Mouse (Mus musculus) gonadal fat pad, adult 2 months (tissue): ENCODE measurements around the gene Prss8. TPM values are rescaled to one million over a fixed set of nuclear protein-coding genes. Genes with fewer than 3 reads are reported as not detected.
"Not testable (repeated sequence)": the region's sequence is repeated elsewhere in the genome, so short reads cannot be mapped to it uniquely, and the experiment has no call there.

Experiments used
- DNase-seq: peaks from one replicate; pipeline ENCODE4 v3.0.0-alpha.2; 2012; ENCODE audit warnings: low read depth
- polyA plus RNA-seq: library from polyadenylated mRNA; depleted of rRNA; stranded (reverse); fragments of >200 nt; gene quantifications from 2 replicates; pipeline ENCODE4 v1.2.3, GENCODE M21; 2012; rRNA removed

The Prss8 gene
- polyA plus RNA-seq, result 80.4 and 83.4 TPM in 2 replicates

DNA sequence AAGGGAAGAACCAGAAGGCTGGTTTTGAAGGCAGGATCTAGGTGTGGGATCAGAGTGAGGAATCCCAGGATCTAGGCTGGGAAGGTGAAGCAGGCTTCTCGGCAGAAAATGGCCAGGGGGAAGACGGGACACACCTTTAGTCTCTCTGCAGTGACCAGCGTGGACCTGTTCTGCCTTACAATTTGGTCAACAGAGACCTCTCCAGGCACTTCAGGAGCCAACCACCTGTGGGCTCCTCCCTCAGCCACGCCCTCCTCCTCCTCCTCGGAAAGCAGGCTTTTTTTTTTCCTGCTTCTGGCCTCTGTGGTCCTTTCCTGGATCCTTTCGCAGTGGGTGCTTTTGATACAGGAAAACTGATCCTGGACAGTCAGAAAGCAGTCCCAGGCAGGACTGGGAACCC is at the start of gene Prss8:
Gene Prss8, minus strand, starts transcription at position 182 of the 400 bp plus-strand sequence.
- no peak for DNase-seq

DNA sequence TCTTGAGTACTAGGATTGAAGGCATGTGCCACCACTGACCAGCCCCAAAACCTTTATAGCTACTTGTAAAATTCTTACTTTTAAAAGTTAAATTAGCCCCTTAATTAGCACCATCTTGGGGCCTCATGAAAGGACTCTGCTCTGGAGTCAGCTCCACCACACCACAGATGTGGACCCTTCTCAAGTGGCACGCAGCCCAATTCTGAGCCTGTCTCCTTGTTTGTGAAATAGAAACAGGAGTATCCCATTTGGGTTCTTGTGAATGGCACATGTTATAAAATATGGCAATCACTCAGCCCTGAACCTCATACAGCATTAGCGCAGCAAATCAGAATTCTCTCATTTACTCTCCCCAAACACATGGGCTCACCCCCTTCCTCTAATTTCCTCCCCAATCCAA is 49.0 kb upstream of the Prss8 start:
- DNase-seq, result no peak

DNA sequence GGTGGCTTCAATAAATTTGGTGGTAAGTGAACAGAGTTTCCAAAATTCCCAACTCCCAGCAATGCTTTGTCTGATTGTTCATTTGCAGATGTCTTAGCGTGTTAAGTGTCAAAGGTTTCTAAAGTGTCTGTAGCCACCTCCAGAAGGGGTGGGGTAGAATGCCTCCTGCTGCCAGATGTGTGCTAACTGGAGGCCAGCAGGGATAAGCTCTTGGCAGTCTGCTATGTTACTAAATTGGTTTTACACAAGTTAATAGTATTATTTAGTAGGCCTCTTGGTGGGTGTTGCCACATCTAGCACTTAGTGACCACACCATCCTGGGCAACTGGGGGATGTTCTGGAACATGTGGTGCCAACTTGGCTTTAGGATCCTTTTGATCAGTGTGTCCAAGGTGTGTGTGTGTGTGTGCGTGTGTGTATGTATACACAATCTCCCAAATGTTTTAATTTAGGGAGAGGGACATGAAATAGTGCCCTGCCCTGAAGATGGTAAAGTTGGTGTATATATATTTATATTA is 44.6 kb upstream of the Prss8 start:
- DNase-seq, result no peak

DNA sequence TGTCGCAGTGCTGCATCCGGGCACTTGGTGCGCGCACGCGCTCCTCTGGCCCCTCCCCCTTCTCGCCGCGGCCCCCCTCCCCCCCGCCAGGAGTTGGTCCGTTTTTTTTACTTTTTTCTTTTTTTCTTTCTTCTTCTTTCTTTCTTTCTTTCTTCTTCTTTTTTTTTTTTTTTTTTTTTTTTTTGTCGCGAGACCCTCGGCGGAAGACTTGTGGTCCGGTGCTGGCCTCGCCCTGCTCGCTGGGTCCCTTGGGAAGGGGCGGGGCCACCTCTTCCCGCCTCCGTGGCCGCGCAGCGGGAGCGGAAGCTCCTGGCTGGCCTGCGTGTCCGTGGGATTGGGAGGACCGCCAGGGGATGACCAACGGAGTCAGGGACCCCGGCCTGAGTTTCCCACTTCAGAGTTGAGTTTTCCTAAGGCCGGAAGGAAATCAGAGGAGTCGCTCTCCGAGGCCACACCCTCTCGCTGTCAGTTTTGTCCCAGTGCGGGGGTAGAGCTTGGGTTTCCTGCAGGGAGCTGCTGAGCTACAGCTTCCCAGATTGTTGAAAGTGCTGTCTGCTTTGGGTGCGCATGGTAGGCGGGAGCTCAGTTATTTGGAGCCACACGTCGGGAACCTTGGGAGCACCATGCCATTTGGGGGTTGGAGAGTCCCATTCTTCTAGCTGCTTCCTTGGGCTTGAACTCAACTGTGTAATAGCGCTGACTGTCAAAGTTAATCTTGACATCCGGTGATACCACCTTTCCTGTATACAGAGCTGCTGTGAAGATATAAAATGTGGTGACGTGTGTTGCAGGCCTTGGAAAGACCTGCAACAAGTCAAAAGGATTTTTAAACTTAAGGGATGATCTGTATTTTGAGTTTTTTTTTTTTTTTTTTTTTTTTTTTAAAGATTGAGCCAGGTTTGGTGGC is 38.3 kb upstream of the Prss8 start:
- no peak for DNase-seq

DNA sequence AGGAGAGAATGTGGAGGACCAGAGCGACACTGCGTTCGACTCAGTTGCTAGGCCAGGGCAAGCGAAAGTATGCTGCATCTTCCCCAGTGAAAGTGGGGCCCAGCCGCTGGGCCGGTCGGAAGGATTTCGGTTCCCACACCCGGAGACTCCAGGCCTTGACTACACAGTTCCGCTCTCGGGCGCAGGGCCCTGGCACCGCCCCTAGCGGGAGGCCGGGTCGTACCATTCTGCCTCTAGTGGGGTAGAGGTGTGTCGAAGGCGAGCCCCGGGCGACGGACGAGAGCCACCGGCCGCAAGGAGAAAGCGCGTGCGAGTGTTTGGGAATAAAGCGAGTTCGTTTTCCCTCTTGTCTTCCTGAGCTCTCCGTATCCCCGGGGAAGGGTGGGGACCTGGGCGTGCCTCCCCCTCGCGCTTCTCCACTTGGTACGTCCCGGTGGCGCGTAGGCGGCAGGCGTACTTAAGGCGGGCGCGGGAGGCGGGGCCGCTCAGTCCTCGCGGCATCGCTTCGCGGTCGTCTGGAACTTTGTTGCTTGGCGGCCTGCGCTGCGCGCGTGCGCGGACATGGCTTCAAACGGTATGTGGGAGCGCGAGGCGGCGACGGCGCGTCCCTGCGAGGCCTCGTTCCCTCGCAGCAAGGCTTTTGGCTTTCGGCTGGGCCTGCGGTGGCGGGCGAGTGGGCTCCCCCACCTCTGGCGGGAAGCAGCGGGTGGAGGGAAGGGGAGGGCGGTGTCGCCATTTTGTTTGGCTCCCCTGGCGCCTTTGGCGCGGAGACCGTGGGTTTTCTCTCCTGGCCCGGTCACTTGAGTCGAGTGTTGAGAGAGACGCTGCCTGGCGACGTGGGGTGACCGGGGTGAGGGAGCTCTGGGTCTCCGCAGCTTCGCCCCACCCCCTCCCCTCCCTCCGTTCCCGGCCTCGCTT is 37.4 kb upstream of the Prss8 start, which contains the start of gene Fus:
Gene Fus, plus strand, starts transcription at position 454 of the 918 bp plus-strand sequence.
- no peak for DNase-seq

DNA sequence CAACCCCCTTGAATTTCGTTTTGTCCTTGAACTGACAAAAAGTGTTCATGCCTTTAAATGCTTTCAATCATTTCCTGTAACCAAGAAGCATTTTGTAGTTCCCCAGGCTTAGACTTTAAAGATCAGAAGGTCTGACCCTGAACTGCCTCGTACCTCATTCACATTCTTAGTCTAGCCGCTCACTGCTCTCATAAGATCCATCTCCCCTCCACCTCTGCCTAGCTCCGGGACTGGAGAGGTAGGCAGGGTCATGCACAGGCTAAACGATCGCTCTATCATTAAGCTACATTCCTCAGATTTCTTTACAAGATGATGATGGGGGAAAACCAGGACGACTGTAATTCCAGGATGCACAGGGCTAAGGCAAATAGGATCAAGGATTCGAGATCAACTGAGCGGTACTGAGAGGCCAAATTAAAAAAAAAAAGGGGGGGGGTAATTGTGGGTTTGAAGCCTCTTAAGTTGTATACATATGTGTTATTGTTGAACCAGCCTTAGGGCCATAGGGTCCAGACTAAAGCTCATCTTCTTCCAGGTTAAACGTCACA is 36.5 kb upstream of the Prss8 start:
- DNase-seq, result no peak

DNA sequence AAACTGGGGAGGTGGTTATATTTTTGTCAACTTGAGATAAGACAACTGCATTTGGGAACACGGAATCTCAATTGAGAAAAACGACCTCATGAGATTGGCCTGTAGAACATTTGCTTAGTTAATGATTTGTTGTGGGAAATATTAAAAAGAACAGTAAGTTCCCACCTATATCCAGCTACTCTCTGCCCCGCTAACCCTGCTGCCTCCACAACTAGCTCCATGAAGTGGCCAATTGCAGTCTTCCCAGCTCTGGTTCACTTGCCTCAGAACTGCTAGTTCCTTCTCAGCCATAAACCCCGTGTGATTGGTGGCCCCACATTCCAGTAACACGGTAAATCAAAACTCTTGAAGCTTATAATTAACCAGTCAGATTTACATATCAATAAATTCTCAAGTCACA is 29.5 kb upstream of the Prss8 start:
- no peak for DNase-seq

DNA sequence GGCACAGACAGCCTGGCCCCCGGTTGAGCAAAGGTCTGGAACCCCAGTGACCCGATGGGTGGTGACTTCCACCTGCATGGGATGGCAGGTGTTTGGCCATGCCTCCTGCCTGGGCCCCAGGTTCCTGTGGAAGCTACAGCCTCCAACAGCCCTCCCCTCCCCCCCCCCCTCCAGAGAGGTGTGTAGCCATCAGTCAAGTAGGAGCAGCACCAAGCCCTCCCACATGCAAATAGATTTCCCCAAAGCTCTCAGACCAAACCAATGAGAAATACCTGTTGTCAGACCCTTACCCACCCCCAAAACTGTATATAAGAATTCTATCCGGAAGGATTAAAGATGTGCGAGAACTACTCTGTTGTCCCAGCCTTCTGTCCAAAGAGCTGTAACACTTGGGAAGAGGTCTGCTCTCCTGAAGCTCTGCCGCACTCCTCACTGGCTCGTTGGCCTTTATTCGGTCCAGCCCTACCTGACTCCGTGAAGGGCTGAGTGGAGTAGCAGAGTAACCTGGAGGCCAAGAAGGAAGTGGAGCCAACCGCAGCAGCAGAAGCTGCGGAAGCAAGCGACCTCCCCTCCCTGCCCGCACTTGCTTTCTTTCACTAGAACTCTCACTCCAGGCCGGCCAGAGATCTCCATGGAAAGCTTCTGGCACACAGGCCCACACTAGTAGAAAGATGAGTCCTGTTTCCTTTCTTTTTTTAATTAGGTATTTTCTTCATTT is 23.1 kb upstream of the Prss8 start:
- DNase-seq, result no peak

DNA sequence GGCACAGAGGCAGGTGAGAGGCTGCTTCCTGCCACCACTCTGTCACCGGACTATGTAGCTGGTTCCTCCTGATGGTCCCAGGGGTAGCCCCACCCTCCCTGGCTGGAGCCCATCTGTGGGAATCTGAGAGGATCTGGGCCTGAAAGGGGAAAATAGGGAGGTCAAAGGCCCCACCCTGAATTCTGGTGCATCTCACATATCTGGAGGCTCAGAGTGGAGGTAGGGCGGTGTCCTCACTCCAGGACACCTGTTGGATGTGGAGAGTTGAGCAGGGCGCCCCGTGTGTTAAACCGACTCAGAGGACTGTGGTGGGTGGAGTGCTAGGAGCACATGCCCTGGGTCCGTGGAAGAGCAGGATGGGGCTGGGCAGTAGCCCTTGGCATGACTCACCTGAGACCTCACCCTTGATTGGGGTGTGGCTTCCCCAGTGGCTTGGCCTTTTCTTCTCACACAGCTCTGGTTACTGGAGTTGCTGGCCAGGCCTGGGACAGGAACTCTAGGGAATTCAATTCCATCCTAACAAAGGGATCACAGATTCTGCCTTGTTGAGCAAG is 16.6 kb upstream of the Prss8 start, which contains the start of gene Prss36:
Gene Prss36, minus strand, starts transcription at position 256 of the 554 bp plus-strand sequence.
- DNase-seq, result no peak

DNA sequence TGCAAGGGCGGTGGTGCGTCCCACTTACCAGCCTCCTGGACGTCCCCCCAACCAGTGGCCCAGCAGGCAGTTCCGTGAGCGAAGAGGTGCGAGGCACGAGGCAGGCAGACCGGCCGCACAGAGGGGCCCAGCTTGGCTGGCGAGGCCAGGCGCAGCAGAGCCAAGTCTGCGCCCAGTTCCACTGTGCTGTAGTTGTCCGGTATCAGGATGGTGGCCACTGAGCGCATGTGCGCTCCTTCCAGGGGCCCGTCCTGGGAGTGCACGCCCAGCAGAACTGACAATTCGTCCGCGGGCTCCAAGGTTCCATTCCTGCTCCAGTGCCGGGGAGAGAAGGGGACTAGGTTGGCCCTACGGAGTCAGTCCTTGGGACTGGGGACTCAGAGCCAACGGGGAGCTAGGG is 14.7 kb upstream of the Prss8 start:
- DNase-seq, result no peak

DNA sequence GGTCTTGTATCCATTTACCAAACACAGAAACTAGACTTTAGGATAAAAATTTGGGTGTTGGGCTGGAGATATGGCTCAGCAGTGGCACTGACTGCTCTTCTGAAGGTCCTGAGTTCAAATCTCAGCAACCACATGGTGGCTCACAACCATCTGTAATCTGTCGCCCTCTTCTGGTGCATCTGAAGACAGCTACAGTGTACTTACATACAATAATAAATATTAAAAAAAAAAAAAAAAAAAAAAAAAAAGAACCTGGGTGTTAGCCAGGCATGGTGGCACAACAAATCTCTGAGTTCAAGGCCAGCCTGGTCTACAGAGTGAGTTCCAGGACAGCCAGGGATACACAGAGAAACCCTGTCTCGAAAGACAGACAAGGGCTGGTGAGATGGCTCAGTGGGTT is 12.2 kb upstream of the Prss8 start:
- not testable (repeated sequence) for DNase-seq

DNA sequence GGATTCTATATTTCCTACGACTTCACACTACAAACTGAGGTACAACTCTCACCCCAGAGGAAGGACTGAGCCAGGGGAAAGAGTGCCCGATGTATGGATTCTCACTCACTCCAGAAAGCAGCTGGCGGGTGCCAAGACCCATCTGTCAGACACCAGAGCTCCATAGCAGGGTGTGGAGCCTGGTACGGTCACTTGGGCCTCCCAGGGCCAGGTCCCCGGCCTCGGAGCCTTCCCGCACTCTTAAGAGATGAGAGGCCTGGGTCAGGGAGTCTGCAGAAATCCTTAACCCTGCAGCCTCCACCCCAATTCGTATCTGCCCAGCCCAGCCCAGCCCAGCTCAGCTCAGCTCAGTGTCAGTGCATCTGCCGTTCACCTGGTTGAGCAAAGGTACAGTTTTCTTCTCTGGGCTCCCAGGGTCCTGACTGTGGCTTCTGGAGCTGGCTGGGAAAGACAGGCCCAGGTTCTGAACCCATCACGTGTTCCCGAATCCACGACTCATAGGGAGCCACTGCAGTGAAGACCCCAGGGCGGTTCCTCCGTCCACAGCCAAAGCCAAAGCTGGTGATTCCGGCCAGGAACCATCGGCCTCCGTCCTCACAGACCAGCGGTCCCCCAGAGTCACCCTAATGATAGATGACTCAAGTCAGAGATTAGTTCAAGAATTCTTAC is 6.4 kb upstream of the Prss8 start:
- DNase-seq, result no peak

DNA sequence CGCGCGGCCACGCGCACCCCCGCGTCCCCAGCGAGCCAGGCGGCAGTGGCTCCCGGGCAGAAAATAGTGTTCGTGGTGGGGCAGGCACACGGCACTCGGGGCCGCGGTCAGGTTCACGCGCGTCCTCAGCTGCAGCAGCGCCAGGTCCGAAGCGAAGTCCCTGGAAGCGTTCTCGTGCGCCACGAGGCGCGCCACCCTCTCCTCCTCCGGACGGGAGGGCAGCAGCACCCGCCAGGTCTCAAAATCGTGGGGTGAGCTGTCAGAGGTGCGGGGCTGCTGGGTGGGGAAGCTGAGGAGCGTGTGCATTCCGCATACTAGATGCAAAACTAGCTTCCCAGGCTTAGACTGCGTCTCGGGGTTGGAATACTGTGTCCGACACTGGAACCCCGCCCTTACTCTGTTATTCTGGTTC is 5.8 kb upstream of the Prss8 start:
- DNase-seq, result no peak

DNA sequence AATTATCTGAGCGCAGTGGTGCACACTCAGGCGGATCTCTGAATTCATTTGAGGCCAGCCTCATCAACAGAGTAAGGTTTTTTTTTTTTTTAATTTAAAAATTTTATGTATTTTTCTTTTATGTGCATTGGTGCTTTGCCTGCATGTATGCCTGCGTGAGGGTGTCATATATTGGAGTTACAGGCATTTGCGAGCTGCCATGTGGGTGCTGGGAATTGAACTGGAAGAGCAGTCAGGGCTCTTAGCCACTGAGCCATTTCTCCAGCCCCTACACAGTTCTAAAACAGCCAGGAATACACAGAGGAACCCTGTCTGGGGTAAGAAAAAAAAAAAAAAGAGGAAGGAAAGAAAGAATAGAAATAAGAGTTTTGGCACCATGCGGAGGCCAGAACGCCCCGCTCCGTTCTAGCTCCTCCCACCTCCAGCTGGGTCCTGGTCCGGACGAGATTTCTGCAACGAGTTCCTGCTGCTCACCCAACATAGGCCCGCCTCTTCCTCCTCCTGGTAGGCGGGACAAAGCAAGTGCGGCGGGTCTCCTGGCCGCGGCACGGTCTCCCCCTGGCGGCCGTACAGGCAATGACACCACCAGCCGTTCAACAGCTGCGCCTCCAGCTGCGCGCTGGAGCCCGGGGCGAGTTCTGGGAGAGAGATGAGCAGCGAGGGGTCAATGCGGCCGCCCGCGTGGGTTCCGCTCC is 5.3 kb upstream of the Prss8 start:
- no peak for DNase-seq

DNA sequence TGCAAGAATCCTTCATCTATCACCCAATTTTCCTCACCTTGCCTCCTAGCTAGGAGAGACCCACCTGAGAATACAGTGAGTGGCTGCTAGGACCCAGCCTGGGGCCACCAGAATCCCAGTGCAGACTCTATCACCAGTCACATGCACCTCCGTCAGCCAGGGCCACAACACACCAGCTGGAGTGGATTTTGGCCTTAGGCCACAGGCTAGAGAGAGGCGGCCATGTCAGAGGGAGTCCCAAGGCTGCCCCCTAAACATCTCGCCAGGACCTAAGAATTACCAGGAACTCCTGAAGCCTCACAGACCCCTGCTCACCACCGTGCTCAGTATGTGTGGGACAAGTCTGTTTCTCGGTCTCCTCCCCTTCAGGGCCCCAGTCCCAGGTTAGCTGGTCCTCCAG is 4.2 kb upstream of the Prss8 start:
- DNase-seq, result no peak

DNA sequence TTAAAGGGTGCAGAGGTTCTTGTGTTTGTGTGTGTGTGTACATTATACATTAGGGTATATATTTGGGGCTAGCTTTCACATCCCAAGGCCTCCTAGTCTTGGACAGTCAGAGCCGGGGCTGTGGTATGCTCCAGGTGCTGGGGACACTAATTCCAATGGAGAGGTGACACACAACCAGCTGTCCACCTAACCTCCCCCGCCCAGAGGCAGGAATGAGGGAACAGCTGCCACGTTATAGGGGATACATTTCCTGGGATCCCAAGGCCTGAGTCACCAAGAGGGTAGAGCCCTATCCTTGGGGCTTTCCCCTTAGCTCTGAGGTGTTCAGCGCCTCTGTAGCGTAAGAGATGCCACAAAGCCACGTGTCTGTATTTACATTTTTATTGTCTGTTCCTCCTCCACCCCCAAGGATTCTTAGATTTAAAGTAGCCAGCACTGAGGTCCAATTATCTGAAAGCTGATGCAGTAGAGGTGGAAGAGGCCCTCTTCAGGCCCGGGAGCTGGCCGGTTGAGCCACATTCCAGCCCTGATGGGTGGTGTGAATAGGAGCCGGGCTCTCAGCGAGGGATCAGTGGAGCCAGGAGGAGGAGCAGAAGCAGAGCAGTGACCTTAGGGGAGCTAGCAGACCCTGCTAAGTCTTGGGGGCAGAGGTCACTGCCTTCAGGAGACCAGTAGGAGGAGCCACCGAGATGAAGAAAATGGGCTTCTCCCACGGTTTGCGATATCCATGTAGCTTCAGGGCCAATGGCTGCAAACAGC is 2.5 kb upstream of the Prss8 start:
- no peak for DNase-seq

DNA sequence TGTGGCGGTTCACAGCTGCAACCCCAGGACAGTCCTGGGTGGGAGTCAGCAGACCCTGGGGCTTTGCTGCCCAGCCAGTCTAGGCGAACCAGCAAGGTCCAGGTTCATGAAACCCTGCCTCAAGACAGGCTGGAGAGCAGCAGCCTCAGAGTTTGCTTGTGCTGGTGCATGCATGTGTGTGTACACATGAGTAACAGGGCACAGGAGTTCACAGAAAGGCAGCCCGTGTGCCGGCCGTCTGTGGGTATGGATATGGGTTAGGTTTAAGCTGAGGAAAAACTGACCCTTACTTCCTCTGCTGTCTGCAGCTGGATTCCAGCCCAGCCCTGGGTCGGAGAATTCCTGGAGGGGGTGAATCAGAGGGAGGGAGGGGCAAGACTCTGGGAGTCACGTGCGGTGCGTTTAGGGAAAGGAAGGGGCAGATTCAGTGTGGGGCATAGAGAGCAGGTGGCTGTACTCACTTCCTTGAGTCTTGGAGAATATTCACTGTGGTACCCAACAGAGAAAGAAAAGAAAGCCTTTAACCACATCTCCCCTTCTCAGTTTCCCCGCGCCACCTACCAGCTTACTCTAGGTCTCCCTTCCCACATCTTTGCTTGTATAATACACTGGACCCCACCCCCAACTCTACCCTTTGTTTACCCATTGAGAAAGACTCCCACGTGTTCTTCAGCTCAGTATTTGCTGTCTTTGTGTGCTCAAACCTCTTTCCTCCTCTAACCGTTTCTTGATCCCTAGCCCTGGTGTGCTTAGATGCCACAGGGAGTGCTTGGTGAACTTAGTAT is 1.6 kb upstream of the Prss8 start:
- DNase-seq, result no peak

DNA sequence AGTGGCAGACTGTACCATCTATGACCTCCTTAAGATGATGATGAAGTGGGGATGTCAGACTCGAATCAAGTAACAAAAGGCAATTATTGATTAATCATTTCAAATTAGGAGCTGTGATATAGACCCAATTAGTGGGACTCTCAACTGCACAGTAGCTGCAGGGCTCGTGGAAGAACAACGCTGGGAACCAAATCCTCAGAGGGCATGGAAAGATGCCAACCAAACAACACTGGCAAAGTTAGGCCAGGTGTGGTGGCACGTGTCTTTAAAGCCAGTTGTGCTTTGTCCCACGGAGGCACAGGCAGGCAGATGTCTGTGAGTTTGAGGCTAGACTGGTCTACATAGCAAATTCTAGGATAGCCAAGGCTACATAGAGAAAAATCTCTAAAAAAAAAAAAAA is 732 bp upstream of the Prss8 start:
- DNase-seq, result no peak
